Mouse (Mus musculus) left cerebral cortex, adult 11 months (tissue): ENCODE results near the gene Ppp1r14c.

ENCODE experiments used
- DNase-seq: peaks from one replicate; pipeline ENCODE4 v3.0.0; 2022; ENCODE audit warnings: low spot score

Ppp1r14c gene

GRCm38 (mm10) chr10:3366036-3366869 is at the start of gene Ppp1r14c:
Ppp1r14c (plus strand) TSS chr10:3366057.
- DNase-seq = peak; percentile 24

GRCm38 (mm10) chr10:3321406-3321805 is 44.5 kb upstream of the Ppp1r14c start:
- DNase-seq = no peak

- no peak for DNase-seq
Observed at GRCm38 (mm10) chr10:3325447-3325846, 40.4 kb upstream of the Ppp1r14c start.

GRCm38 (mm10) chr10:3332880-3333279 is 33.0 kb upstream of the Ppp1r14c start:
- DNase-seq = peak; percentile 73

- no peak for DNase-seq
Observed at GRCm38 (mm10) chr10:3334570-3334969, 31.3 kb upstream of the Ppp1r14c start.

GRCm38 (mm10) chr10:3336729-3337329 is 29.0 kb upstream of the Ppp1r14c start:
- DNase-seq = no peak

- no peak for DNase-seq
Observed at GRCm38 (mm10) chr10:3337330-3337901, 28.4 kb upstream of the Ppp1r14c start.

GRCm38 (mm10) chr10:3345706-3346105 is 20.2 kb upstream of the Ppp1r14c start:
- no peak for DNase-seq

- no peak for DNase-seq
Observed at GRCm38 (mm10) chr10:3359531-3359930, 6.3 kb upstream of the Ppp1r14c start.

- DNase-seq = no peak
Observed at GRCm38 (mm10) chr10:3365671-3366035, 204 bp upstream of the Ppp1r14c start.

GRCm38 (mm10) chr10:3366870-3367431 is 1.1 kb downstream of the Ppp1r14c start:
- no peak for DNase-seq

- DNase-seq = no peak
Observed at GRCm38 (mm10) chr10:3367440-3367839, 1.6 kb downstream of the Ppp1r14c start.

- DNase-seq = no peak
Observed at GRCm38 (mm10) chr10:3383176-3383575, 17.3 kb downstream of the Ppp1r14c start.

- no peak for DNase-seq
Observed at GRCm38 (mm10) chr10:3392251-3392650, 26.4 kb downstream of the Ppp1r14c start.

- DNase-seq = no peak
Observed at GRCm38 (mm10) chr10:3393548-3393947, 27.7 kb downstream of the Ppp1r14c start.

- DNase-seq = peak; percentile 19
Observed at GRCm38 (mm10) chr10:3394193-3394592, 28.3 kb downstream of the Ppp1r14c start.

GRCm38 (mm10) chr10:3394671-3395288 is 28.9 kb downstream of the Ppp1r14c start:
- DNase-seq = no peak

- DNase-seq = no peak
Observed at GRCm38 (mm10) chr10:3395341-3395931, 29.6 kb downstream of the Ppp1r14c start.

- no peak for DNase-seq
Observed at GRCm38 (mm10) chr10:3396008-3396795, 30.3 kb downstream of the Ppp1r14c start.

- no peak for DNase-seq
Observed at GRCm38 (mm10) chr10:3397406-3397805, 31.5 kb downstream of the Ppp1r14c start.

GRCm38 (mm10) chr10:3398051-3398450 is 32.2 kb downstream of the Ppp1r14c start:
- DNase-seq = no peak
